Mouse (Mus musculus) MEL (cell line): ENCODE results near the gene Enpp3. TPM values are rescaled to one million over a fixed set of nuclear protein-coding genes. Genes with fewer than 3 reads are reported as not detected.

Source experiments
- DNase-seq: peaks from one replicate; pipeline ENCODE4 v3.0.0; 2011; ENCODE audit warnings: low read depth, low spot score
- H3K27ac ChIP-seq: 2 replicates; pipeline ENCODE4 v1.5.1; 2012; ENCODE audit warnings: low read depth, mild to moderate bottlenecking, control low read depth, low read length, moderate library complexity; ENCODE audit not compliant: control insufficient read depth
- H3K27me3 ChIP-seq, 2 experiments: fragments of 150-350 bp in 1 of 2; sonication (generic) in 1 of 2; 2 replicates each; pipeline ENCODE4 v1.6.1; 2012; ENCODE audit warnings: low read length in 2 of 2, mild to moderate bottlenecking in 2 of 2, improper control_type of control experiment in 1 of 2, moderate library complexity in 1 of 2; ENCODE audit not compliant: insufficient read depth in 2 of 2, control insufficient read depth in 1 of 2
- H3K36me3 ChIP-seq, 2 experiments: 2 replicates each; pipeline ENCODE4 v1.6.1; 2012 to 2014; ENCODE audit warnings: low read length in 2 of 2, improper control_type of control experiment in 1 of 2, inconsistent platforms in 1 of 2, mild to moderate bottlenecking in 1 of 2; ENCODE audit not compliant: insufficient read depth in 2 of 2, control insufficient read depth in 1 of 2
- H3K4me1 ChIP-seq, 2 experiments: fragments of 150-350 bp in 1 of 2; sonication (generic) in 1 of 2; 2 replicates each; pipeline ENCODE4 v1.6.1; 2012; ENCODE audit warnings: low read length in 2 of 2, improper control_type of control experiment in 1 of 2, mild to moderate bottlenecking in 1 of 2; ENCODE audit not compliant: insufficient read depth in 2 of 2, control insufficient read depth in 1 of 2
- H3K4me3 ChIP-seq, 2 experiments: fragments of 150-350 bp in 1 of 2; sonication (generic) in 1 of 2; 2 replicates each; pipeline ENCODE4 v1.5.1; 2012; ENCODE audit warnings: low read depth in 2 of 2, low read length in 2 of 2, mild to moderate bottlenecking in 2 of 2, moderate library complexity in 2 of 2, control low read depth in 1 of 2, improper control_type of control experiment in 1 of 2; ENCODE audit not compliant: control insufficient read depth in 1 of 2, insufficient read depth in 1 of 2
- H3K79me2 ChIP-seq: 2 replicates; pipeline ENCODE4 v1.6.1; 2012; ENCODE audit warnings: mild to moderate bottlenecking, low read length, moderate library complexity; ENCODE audit not compliant: control insufficient read depth, poor library complexity, insufficient read depth
- H3K9ac ChIP-seq: 2 replicates; pipeline ENCODE4 v1.6.1; 2012; ENCODE audit warnings: low read depth, mild to moderate bottlenecking, control low read depth, low read length, moderate library complexity; ENCODE audit not compliant: control insufficient read depth, poor library complexity, severe bottlenecking
- H3K9me3 ChIP-seq: fragments of 150-350 bp; sonication (generic); replicated peaks from 2 replicates; pipeline ENCODE4 v1.6.1; 2012; ENCODE audit warnings: mild to moderate bottlenecking, low read length, improper control_type of control experiment, moderate library complexity; ENCODE audit not compliant: insufficient read depth
- CHD1 ChIP-seq: IDR thresholded peaks from 2 replicates; pipeline ENCODE4 v1.6.1; 2012; ENCODE audit warnings: low read depth, mild to moderate bottlenecking, inconsistent platforms, low read length, improper control_type of control experiment
- CTCF ChIP-seq, 3 experiments: IDR thresholded peaks in 2 of 3; conservative IDR thresholded peaks in 1 of 3; 2 replicates each; pipeline ENCODE4 v1.5.1; 2011 to 2012; ENCODE audit warnings: low read length in 3 of 3, low read depth in 2 of 3, mild to moderate bottlenecking in 2 of 3, improper control_type of control experiment in 1 of 3, inconsistent platforms in 1 of 3, mixed read lengths in 1 of 3, moderate library complexity in 1 of 3; ENCODE audit not compliant: control insufficient read depth in 1 of 3, insufficient read depth in 1 of 3, poor library complexity in 1 of 3, severe bottlenecking in 1 of 3
- EP300 ChIP-seq, 2 experiments: IDR thresholded peaks; 2 replicates each; pipeline ENCODE4 v1.6.1; 2011; ENCODE audit warnings: improper control_type of control experiment in 2 of 2, low read length in 2 of 2, low read depth in 1 of 2, mild to moderate bottlenecking in 1 of 2
- ETS1 ChIP-seq: IDR thresholded peaks from 2 replicates; pipeline ENCODE4 v1.6.1; 2012; ENCODE audit warnings: low read depth, mild to moderate bottlenecking, inconsistent platforms, low read length, improper control_type of control experiment, moderate library complexity
- GATA1 ChIP-seq: IDR thresholded peaks from 2 replicates; pipeline ENCODE4 v1.6.1; 2011; ENCODE audit warnings: low read depth, low read length, improper control_type of control experiment
- KAT2A ChIP-seq: conservative IDR thresholded peaks from 2 replicates; pipeline ENCODE4 v1.6.1; 2012; ENCODE audit warnings: low read depth, low read length, improper control_type of control experiment, inconsistent platforms
- MAX ChIP-seq: IDR thresholded peaks from 2 replicates; pipeline ENCODE4 v1.6.1; 2011; ENCODE audit warnings: low read length, improper control_type of control experiment
- MEF2A ChIP-seq: IDR thresholded peaks from 2 replicates; pipeline ENCODE4 v1.6.1; 2014; ENCODE audit warnings: low read depth, mild to moderate bottlenecking, inconsistent platforms, low read length, improper control_type of control experiment; ENCODE audit not compliant: poor library complexity, insufficient replicate concordance, severe bottlenecking; ENCODE audit errors: extremely low read depth
- MYB ChIP-seq: IDR thresholded peaks from 2 replicates; pipeline ENCODE4 v1.6.1; 2011; ENCODE audit warnings: mild to moderate bottlenecking, low read depth, low read length, improper control_type of control experiment
- MYC ChIP-seq: IDR thresholded peaks from 2 replicates; pipeline ENCODE4 v1.6.1; 2011; ENCODE audit warnings: low read depth, mild to moderate bottlenecking, low read length, improper control_type of control experiment, moderate library complexity
- NELFE ChIP-seq: IDR thresholded peaks from 2 replicates; pipeline ENCODE4 v1.6.1; 2011; ENCODE audit warnings: low read depth, low read length, improper control_type of control experiment
- POLR2AphosphoS2 ChIP-seq: IDR thresholded peaks from 2 replicates; pipeline ENCODE4 v1.6.1; 2011; ENCODE audit warnings: low read length, improper control_type of control experiment
- POLR2AphosphoS5 ChIP-seq: IDR thresholded peaks from 2 replicates; pipeline ENCODE4 v1.6.1; 2012; ENCODE audit warnings: low read depth, borderline replicate concordance, mild to moderate bottlenecking, inconsistent platforms, low read length, moderate library complexity, mixed read lengths
- RAD21 ChIP-seq: IDR thresholded peaks from 2 replicates; pipeline ENCODE4 v1.6.1; 2011; ENCODE audit warnings: mild to moderate bottlenecking, low read depth, low read length, improper control_type of control experiment
- TBP ChIP-seq: IDR thresholded peaks from 2 replicates; pipeline ENCODE4 v1.8.0; 2011; ENCODE audit warnings: low read depth, low read length, improper control_type of control experiment
- TCF12 ChIP-seq: IDR thresholded peaks from 2 replicates; pipeline ENCODE4 v1.6.1; 2014; ENCODE audit warnings: low read depth, mild to moderate bottlenecking, inconsistent platforms, low read length, improper control_type of control experiment, moderate library complexity
- UBTF ChIP-seq: IDR thresholded peaks from 2 replicates; pipeline ENCODE4 v1.6.1; 2012; ENCODE audit warnings: low read depth, mild to moderate bottlenecking, inconsistent platforms, low read length, improper control_type of control experiment, moderate library complexity, borderline replicate concordance; ENCODE audit not compliant: insufficient read depth
- ZC3H11A ChIP-seq: IDR thresholded peaks from 2 replicates; pipeline ENCODE4 v1.6.1; 2012; ENCODE audit warnings: low read depth, mild to moderate bottlenecking, inconsistent platforms, low read length, improper control_type of control experiment
- ZMIZ1 ChIP-seq: IDR thresholded peaks from 2 replicates; pipeline ENCODE4 v1.6.1; 2012; ENCODE audit warnings: low read depth, mild to moderate bottlenecking, inconsistent platforms, low read length, improper control_type of control experiment, moderate library complexity
- ZNF384 ChIP-seq: IDR thresholded peaks from 2 replicates; pipeline ENCODE4 v1.6.1; 2012; ENCODE audit warnings: low read depth, mild to moderate bottlenecking, inconsistent platforms, low read length, improper control_type of control experiment
- polyA plus RNA-seq, 2 experiments: library from polyadenylated mRNA; stranded (reverse) in 1 of 2; unstranded in 1 of 2; fragments of >175 nt in 1 of 2; fragments of >200 nt in 1 of 2; gene quantifications; 2 replicates each; pipeline versions ENCODE4 v1.2.1 to v1.2.4; 2012; ENCODE audit warnings: low replicate concordance in 2 of 2, low read depth in 1 of 2; ENCODE audit not compliant: insufficient read length in 2 of 2, insufficient read depth in 1 of 2, missing spikeins in 1 of 2
- total RNA-seq: library from RNA; depleted of rRNA; stranded (reverse); fragments of 300-350 nt; gene quantifications from 2 replicates; pipeline ENCODE4 v1.2.3, GENCODE M21; 2012

Enpp3 gene
- total and polyA plus RNA-seq, 3 experiments: 0.08 to 0.22 TPM; not detected in 1

DNA sequence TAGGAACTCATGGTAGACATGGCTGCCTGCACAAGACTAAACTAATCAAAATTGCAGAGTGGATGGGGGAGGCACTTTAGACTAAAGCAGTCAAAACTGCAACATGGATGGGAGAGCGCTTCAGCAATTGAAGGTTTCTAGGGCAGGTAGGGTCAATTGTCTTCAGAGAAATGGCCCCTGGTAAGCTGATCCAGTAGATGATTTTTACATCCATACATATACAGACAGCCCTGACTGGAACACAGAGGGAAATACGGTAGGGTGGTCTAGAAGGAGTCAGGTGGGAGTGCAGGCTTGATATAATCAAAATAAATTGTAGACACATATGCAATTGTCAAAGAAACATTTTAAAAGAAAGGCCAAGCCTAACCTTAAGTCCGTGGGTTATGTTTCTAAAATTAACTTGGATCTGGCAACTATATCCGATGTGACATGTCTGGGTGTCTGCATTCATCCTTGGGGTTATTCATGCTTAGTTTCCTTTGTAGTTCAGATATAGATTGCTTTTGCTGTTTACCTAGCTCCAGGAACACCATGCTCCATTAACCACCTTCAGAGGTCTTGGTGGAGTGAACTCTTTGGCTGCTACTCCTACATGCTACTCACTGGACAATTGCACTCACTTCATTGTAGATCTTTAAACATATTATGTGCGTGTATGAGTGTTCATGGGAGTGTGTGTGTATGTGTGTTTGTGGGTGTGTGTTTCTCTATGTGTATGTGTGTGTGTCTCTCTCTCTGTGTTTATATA lies 107.4 kb downstream of the Enpp3 start:
- no peak for DNase-seq
- H3K27ac ChIP-seq: no peak overlapping the region
- no peak for TF ChIP-seq MYB
- TF ChIP-seq POLR2AphosphoS5: no peak
- TF ChIP-seq KAT2A: no peak
- no peak for TF ChIP-seq TCF12

DNA sequence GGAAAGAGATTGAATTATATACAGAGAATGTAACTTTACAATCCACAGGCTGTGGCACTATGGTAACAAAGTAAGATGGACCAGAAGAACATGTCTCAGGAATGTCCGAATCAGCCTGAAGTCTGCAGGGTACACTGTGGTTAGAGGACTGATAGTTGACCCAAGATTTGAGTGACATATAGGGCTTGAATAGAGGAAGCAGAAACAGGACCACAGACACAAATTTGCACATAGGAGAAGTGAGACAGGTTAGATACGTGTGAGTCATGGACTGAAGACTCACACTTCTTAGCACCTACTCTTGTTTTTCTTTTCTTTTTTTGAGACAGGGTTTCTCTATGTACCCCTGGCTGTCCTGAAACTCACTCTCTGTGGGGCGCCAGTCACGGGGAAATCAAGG lies 115.1 kb downstream of the Enpp3 start:
- peaks cover 0 to 3% of the 10 kb centered on the region in 2 experiments; a peak in 1 of 4 replicates for H3K36me3 ChIP-seq
- TF ChIP-seq CTCF (IDR thresholded peaks at IDR 0.05 in 2 of 3, conservative IDR thresholded peaks at IDR 0.05 in 1 of 3; ENCODE audit: control insufficient read depth in 1 of 3, insufficient read depth in 1 of 3, low read depth in 2 of 3, low read length in 3 of 3, poor library complexity in 1 of 3, severe bottlenecking in 1 of 3): no peak

More for the DNA sequence above, 107.4 kb downstream of the Enpp3 start:
- Histone ChIP-seq H3K9me3 (no peaks in the 10 kb centered on the region), H3K36me3 (peaks cover 0 to 3% of the 10 kb centered on the region in 2 experiments; a peak in 1 of 4 replicates), H3K27me3 (no peaks in the 10 kb centered on the region), H3K4me1 (peaks cover 3 to 4% of the 10 kb centered on the region in 2 experiments; a peak in 3 of 4 replicates), H3K79me2 (no peaks in the 10 kb centered on the region), H3K9ac (no peak overlapping the region), H3K4me3 (no peak overlapping the region)

DNA sequence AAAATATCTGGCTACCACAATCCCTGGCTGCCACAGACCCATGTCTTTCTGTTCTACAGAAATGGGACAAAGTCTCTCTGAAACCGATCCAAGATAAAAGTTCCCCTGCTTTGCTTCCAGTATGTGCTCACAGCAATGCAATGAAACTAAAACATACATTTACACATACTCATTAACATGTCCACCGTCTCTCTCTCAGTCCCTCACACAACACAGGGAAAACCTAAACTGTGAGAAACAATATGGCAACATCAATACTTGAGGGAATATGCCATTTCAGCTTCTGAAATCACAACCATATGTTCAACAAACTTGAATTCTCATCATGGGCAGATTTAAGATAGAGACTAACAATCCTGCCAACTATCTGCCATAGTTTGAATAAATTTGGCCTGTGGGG lies 117.4 kb downstream of the Enpp3 start:
- no peaks in the 10 kb centered on the region for H3K36me3 ChIP-seq
- TF ChIP-seq EP300 (IDR thresholded peaks at IDR 0.05; ENCODE audit: low read depth in 1 of 2, low read length in 2 of 2) (no peak), ETS1 (no peak), TBP (no peak), MEF2A (no peak), UBTF (no peak), GATA1 (no peak), CTCF (IDR thresholded peaks at IDR 0.05 in 2 of 3, conservative IDR thresholded peaks at IDR 0.05 in 1 of 3; ENCODE audit: control insufficient read depth in 1 of 3, insufficient read depth in 1 of 3, low read depth in 2 of 3, low read length in 3 of 3, poor library complexity in 1 of 3, severe bottlenecking in 1 of 3) (no peak), MYB (no peak), MYC (no peak), ZMIZ1 (no peak), NELFE (no peak), ZC3H11A (no peak), POLR2AphosphoS2 (no peak), CHD1 (no peak), MAX (no peak), ZNF384 (no peak), RAD21 (no peak)
- TF ChIP-seq, all 39 proteins: peak for 0
- H3K27me3 ChIP-seq: no peaks in the 10 kb centered on the region
- H3K9me3 ChIP-seq: no peaks in the 10 kb centered on the region
- no peaks in the 10 kb centered on the region for H3K79me2 ChIP-seq
- H3K4me1 ChIP-seq: no peaks in the 10 kb centered on the region
- no peak overlapping the region for H3K9ac ChIP-seq
- no peak for DNase-seq
- H3K4me3 ChIP-seq: no peak overlapping the region
- H3K27ac ChIP-seq: no peak overlapping the region

More for the DNA sequence above, 115.1 kb downstream of the Enpp3 start:
- H3K27me3 ChIP-seq: no peaks in the 10 kb centered on the region
- no peak for DNase-seq
- H3K9ac ChIP-seq: no peak overlapping the region
- H3K9me3 ChIP-seq: no peaks in the 10 kb centered on the region
- H3K4me1 ChIP-seq: peaks cover 3 to 4% of the 10 kb centered on the region in 2 experiments; a peak in 3 of 4 replicates
- no peak overlapping the region for H3K4me3 ChIP-seq
- H3K27ac ChIP-seq: no peak overlapping the region
- no peaks in the 10 kb centered on the region for H3K79me2 ChIP-seq
